Mouse (Mus musculus) intestine, embryonic 14.5 days (tissue): ENCODE measurements around the gene Cript. TPM values are rescaled to one million over a fixed set of nuclear protein-coding genes. Genes with fewer than 3 reads are reported as not detected.

ENCODE experiments used
- ATAC-seq: fragments of 200-750 bp; cut with Nextera tagmentation; replicated peaks from 2 replicates; pipeline ENCODE4 v1.8.0; 2017; ENCODE audit warnings: low read depth, moderate number of reproducible peaks, moderate TSS enrichment, moderate library complexity; ENCODE audit not compliant: low FRiP score, low TSS enrichment
- DNase-seq: peaks from one replicate; pipeline ENCODE4 v3.0.0-alpha.2; 2018; ENCODE audit warnings: low spot score
- H3K27ac ChIP-seq: fragments of 300-500 bp; sonication (generic); 2 replicates; pipeline ENCODE4 v1.5.1; 2014; ENCODE audit warnings: low read depth, mild to moderate bottlenecking, control low read depth
- H3K27me3 ChIP-seq: fragments of 300-500 bp; sonication (generic); replicated peaks from 2 replicates; pipeline ENCODE4 v1.6.1; 2014; ENCODE audit warnings: low read length, control low read depth; ENCODE audit not compliant: control insufficient read depth, insufficient read depth
- H3K36me3 ChIP-seq: fragments of 300-500 bp; sonication (generic); 2 replicates; pipeline ENCODE4 v1.6.1; 2014; ENCODE audit warnings: low read length, control low read depth; ENCODE audit not compliant: control insufficient read depth, insufficient read depth
- H3K4me1 ChIP-seq: fragments of 300-500 bp; sonication (generic); replicated peaks from 2 replicates; pipeline ENCODE4 v1.6.1; 2014; ENCODE audit warnings: low read length, control low read depth, mixed read lengths; ENCODE audit not compliant: control insufficient read depth, insufficient read depth
- H3K4me2 ChIP-seq: fragments of 300-500 bp; sonication (generic); 2 replicates; pipeline ENCODE4 v1.6.1; 2014; ENCODE audit warnings: low read length
- H3K4me3 ChIP-seq: fragments of 300-500 bp; sonication (generic); 2 replicates; pipeline ENCODE4 v1.5.1; 2014; ENCODE audit warnings: low read depth, low read length, control low read depth, mixed read lengths
- H3K9ac ChIP-seq: fragments of 300-500 bp; sonication (generic); 2 replicates; pipeline ENCODE4 v1.6.1; 2014; ENCODE audit warnings: mild to moderate bottlenecking, low read length
- H3K9me3 ChIP-seq: fragments of 300-500 bp; sonication (generic); 2 replicates; pipeline ENCODE4 v1.6.1; 2016; ENCODE audit warnings: low read length, control low read depth; ENCODE audit not compliant: control insufficient read depth
- WGBS: fragments of 180-500 bp; shearing (Covaris S2); extraction: QIAGEN DNeasy Blood & Tissue Kit; methylation state at CpG from one replicate; pipeline ENCODE4 v1.1.7; 2014; 5-methylcytosine and 5-hydroxymethylcytosine counted together
- polyA plus RNA-seq: library from polyadenylated mRNA; unstranded; fragments of >200 nt; fragmentation: Nextera tagmentation; extraction: Ambion mirVana; gene quantifications from 2 replicates; pipeline ENCODE4 v1.2.1, GENCODE M21; 2014

The Cript gene
- polyA plus RNA-seq, 1 experiment from 2014 or later: 126 TPM

- no peak overlapping the region for H3K9ac ChIP-seq
- H3K4me3 ChIP-seq: no peak overlapping the region
- no peaks in the 10 kb centered on the region for H3K9me3 ChIP-seq
- no peak overlapping the region for H3K4me2 ChIP-seq
- 0 out of 2 replicates have a peak, but pooled peaks cover 5% of the 10 kb centered on the region for H3K36me3 ChIP-seq
- no peaks in the 10 kb centered on the region for H3K27me3 ChIP-seq
- WGBS: 69% methylated on average over 6 of the region's 6 CpGs
- H3K4me1 ChIP-seq: no peaks in the 10 kb centered on the region; the same call in 1 of the 2 replicates
- DNase-seq (no peak), ATAC-seq (no peak)
- no peak overlapping the region for H3K27ac ChIP-seq
These were observed 36.7 kb upstream of the Cript start for GRCm38 (mm10) chr17:86988601-86989184.

GRCm38 (mm10) chr17:86991306-86991705, 34.0 kb upstream of the Cript start:
- no peaks in the 10 kb centered on the region; the same call in 1 of the 2 replicates for H3K4me1 ChIP-seq
- no peak overlapping the region for H3K4me2 ChIP-seq
- peaks cover 8% of the 10 kb centered on the region; the same call in 1 of the 2 replicates for H3K36me3 ChIP-seq
- H3K27me3 ChIP-seq: no peaks in the 10 kb centered on the region
- ATAC-seq: no peak
- 86% methylated on average over 8 of the region's 8 CpGs for WGBS
- H3K9ac ChIP-seq: no peak overlapping the region
- H3K4me3 ChIP-seq: no peak overlapping the region
- no peak for DNase-seq
- H3K27ac ChIP-seq: no peak overlapping the region
- no peaks in the 10 kb centered on the region for H3K9me3 ChIP-seq

GRCm38 (mm10) chr17:86997323-86997722, 28.0 kb upstream of the Cript start:
- no peaks in the 10 kb centered on the region for H3K9me3 ChIP-seq
- peaks cover 38% of the 10 kb centered on the region for H3K36me3 ChIP-seq
- no peaks in the 10 kb centered on the region for H3K4me1 ChIP-seq
- no peaks in the 10 kb centered on the region for H3K27me3 ChIP-seq
- no peak overlapping the region for H3K9ac ChIP-seq
- H3K27ac ChIP-seq: no peak overlapping the region
- H3K4me3 ChIP-seq: no peak overlapping the region
- no peak for DNase-seq
- no peak for ATAC-seq
- no peak overlapping the region for H3K4me2 ChIP-seq
- 87% methylated on average over 6 of the region's 6 CpGs for WGBS

- Histone ChIP-seq H3K36me3 (0 out of 2 replicates have a peak, but pooled peaks cover 3% of the 10 kb centered on the region), H3K4me2 (no peak overlapping the region), H3K27ac (no peak overlapping the region), H3K4me1 (no peaks in the 10 kb centered on the region), H3K9me3 (no peaks in the 10 kb centered on the region), H3K9ac (no peak overlapping the region), H3K4me3 (no peak overlapping the region), H3K27me3 (no peaks in the 10 kb centered on the region)
- ATAC-seq: no peak
- WGBS: 92% methylated on average over 3 of the region's 3 CpGs
- DNase-seq: no peak
These were observed 16.4 kb upstream of the Cript start for GRCm38 (mm10) chr17:87008950-87009349.

GRCm38 (mm10) chr17:87011301-87012019, 13.9 kb upstream of the Cript start:
- Histone ChIP-seq H3K9me3 (no peaks in the 10 kb centered on the region), H3K4me2 (no peak overlapping the region), H3K4me1 (no peaks in the 10 kb centered on the region), H3K9ac (no peak overlapping the region), H3K27me3 (no peaks in the 10 kb centered on the region), H3K36me3 (0 out of 2 replicates have a peak, but pooled peaks cover 3% of the 10 kb centered on the region), H3K27ac (no peak overlapping the region), H3K4me3 (no peak overlapping the region)
- 83% methylated on average over 13 of the region's 13 CpGs for WGBS
- no peak for ATAC-seq
- DNase-seq: no peak

- no peak for DNase-seq
- H3K36me3 ChIP-seq: peaks cover 14% of the 10 kb centered on the region; the same call in 1 of the 2 replicates
- no peak overlapping the region for H3K9ac ChIP-seq
- no peaks in the 10 kb centered on the region; the same call in 1 of the 2 replicates for H3K4me1 ChIP-seq
- ATAC-seq: no peak
- H3K27me3 ChIP-seq: no peaks in the 10 kb centered on the region
- no peaks in the 10 kb centered on the region for H3K9me3 ChIP-seq
- H3K4me3 ChIP-seq: no peak overlapping the region
- no peak overlapping the region for H3K27ac ChIP-seq
- H3K4me2 ChIP-seq: no peak overlapping the region
- 77% methylated on average over 5 of the region's 5 CpGs for WGBS
These were observed 5.7 kb upstream of the Cript start for GRCm38 (mm10) chr17:87019692-87020091.

GRCm38 (mm10) chr17:87024491-87025242, 683 bp upstream of the Cript start:
- peak overlapping the region; percentile 88 for H3K4me2 ChIP-seq
- H3K4me3 ChIP-seq: peak overlapping the region; percentile 73
- no peaks in the 10 kb centered on the region for H3K27me3 ChIP-seq
- 1% methylated on average over 55 of the region's 55 CpGs for WGBS
- ATAC-seq: peak; percentile 83
- H3K9me3 ChIP-seq: no peaks in the 10 kb centered on the region
- H3K4me1 ChIP-seq: peaks cover 8% of the 10 kb centered on the region; the same call in 1 of the 2 replicates
- no peak for DNase-seq
- H3K9ac ChIP-seq: peak overlapping the region; percentile 66
- peaks cover 6% of the 10 kb centered on the region; the same call in 1 of the 2 replicates for H3K36me3 ChIP-seq
- H3K27ac ChIP-seq: peak overlapping the region; percentile 27; the same call in 1 of the 2 replicates

- H3K27ac ChIP-seq: no peak overlapping the region
- no peak overlapping the region for H3K9ac ChIP-seq
- H3K27me3 ChIP-seq: no peaks in the 10 kb centered on the region
- H3K4me3 ChIP-seq: no peak overlapping the region
- no peaks in the 10 kb centered on the region for H3K4me1 ChIP-seq
- H3K36me3 ChIP-seq: peaks cover 35% of the 10 kb centered on the region
- ATAC-seq: no peak
- H3K9me3 ChIP-seq: no peaks in the 10 kb centered on the region
- no peak overlapping the region for H3K4me2 ChIP-seq
- peak; percentile 63 for DNase-seq
- 57% methylated on average over 10 of the region's 10 CpGs for WGBS
These were observed 11.1 kb downstream of the Cript start for GRCm38 (mm10) chr17:87036141-87037073.
